Mouse (Mus musculus) R1 (cell line): ENCODE measurements around the gene Wipf2.
A peak's percentile ranks its signal among the peaks of the same experiment; 100 is the strongest.
"Not testable (repeated sequence)": the region's sequence is repeated elsewhere in the genome, so short reads cannot be mapped to it uniquely, and the experiment has no call there.

Experiments
- DNase-seq: peaks from one replicate; pipeline ENCODE4 v3.0.0-alpha.2; 2018; ENCODE audit warnings: low read depth, low spot score

Gene Wipf2

DNA sequence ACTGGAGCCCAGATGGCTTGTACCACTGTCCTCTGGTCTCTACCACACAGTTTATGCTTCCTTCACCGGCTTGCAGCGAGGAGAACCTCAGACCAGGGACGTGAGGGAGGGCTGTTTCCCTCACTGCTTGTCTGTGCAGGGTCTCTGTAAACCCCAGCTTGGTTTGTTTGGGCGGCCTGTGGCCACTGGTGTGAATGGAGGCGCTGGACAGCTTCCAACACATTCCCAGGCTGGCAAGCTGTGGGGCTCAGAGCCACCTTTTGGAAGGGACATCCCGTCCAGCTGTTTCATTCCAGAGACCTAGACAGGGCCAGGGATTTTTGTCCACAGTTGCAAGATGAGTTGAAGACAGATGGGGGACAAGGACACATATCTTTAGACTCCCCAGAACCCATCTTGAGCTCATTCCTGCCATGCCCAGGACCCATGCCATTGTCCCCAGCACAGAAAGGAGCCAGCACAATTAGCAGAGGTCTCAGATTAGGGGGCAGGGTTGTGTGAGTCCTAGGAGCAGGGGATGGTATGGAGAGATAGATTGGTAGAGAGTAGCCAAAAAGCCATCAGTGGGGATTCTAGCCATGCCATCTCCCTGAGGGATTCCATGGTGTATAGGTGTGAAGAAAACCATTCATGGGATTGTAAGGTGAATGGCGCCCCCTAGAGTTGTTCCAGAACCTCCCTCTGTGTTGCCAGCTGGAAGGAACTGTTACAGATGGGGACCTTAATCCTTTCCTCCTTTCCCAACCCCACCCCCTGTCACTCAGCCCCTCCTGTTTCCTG lies 68.3 kb downstream of the Wipf2 start:
- DNase-seq: no peak

DNA sequence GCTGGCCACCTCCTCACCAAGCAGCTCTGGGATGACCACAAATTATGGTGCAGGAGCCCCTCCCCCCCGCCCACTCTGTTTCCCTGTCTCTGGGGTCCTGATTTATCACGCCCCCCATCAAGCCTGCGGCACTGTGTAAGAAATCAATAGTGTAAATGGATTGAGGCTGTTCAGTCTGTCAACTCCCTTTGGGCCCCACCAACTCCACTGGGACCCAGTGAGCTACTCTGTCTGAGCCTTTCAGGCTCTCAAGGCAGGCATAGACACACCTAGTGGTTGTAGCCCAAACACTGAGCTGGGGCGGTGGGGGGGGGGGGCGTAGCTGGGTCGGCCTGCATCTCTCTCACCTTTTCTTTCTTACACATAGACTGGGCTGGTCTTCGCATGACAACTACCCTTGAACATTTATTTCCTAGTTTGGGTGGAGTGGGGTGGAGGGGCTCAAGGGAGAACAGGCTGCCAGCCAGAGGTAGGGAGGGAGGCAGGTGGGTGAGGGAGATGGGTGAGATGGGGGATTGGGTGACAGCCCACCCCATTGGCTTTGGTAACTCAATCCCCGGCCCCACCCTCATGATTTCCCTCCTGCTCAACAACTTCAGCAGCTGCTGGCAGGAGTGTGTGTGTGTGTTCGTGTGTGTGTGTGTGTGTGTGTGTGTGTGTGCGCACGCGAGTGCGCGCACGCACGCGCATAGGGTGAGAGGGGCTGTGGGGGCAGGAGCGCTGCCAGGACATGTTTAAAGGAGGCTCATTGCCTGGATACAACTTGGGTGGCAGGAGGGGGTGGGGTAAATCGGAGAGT lies 69.1 kb downstream of the Wipf2 start:
- peak; percentile 45 for DNase-seq

DNA sequence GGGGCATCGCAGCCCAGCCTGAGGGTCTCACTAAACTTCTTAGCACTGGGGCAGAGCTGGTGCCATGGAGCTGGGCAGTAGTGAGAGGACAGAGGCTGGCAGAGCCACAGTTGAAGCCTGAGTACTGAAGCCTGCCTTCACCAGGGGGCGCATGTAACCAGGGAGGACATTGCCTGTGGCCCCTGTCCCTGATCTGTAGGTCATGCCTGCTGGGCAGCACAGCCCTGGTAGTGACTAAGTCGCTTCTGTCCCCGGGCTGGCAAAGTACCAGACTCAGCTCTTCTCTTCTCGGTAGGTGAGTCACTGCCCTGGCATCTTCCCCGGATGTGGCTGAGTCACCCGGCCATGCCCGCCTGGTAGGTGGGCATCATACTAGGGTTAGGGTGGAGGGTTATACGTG lies 69.7 kb downstream of the Wipf2 start:
- no peak for DNase-seq

DNA sequence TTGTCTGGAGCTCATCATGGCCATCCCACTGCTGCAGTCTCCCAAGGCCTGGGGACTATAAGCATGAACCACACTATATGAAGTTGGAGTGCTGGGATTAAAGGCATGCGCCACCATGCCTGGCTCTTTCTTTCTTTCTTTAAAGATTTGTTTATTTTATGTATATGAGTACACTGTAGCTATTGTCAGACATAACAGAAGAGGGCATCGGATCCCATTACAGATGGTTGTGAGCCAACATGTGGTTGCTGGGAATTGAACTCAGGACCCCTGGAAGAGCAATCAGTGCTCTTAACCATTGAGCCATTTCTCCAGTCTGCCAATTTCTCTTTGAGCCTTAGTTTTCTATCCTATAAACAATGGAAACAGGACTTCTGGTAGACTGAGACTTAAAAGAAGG lies 70.4 kb downstream of the Wipf2 start:
- DNase-seq: not testable (repeated sequence)

DNA sequence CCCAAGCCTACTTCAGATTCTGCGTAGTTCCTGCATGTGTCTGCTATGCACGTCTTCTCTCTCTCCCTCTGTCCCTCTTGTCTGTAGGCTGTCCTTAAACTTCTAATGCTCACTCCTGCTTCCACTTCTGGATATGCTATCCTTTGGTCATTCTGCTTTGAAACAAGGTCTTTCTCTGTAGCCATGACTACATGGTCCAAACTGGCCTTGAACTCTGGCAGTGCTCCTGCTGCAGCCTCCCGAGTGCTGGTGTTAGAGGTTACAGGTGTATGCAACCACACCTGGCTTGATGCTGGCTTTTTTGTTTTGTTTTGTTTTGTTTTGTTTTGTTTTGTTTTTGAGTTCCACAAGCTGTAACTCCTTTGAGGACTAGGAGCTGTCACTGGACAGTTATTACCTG lies 70.9 kb downstream of the Wipf2 start:
- no peak for DNase-seq

DNA sequence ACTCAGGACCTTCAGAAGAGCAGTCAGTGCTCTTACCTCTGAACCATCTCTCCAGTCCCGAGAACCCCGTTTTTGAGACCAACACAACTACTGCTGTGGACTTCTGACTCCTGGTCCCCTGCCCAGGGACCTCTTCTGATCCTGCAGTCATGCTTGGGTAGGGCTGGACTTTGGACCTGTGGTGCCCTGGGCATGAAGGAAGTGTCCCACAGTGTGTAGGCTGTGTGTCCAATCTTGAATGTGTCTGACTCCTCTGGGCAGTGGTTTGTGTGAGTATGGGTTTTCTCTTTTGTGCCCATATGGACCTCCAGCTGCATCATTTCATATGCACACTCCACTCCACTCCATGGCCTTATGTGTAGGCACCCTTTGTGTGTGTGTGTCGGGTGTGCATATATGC lies 71.7 kb downstream of the Wipf2 start:
- no peak for DNase-seq

DNA sequence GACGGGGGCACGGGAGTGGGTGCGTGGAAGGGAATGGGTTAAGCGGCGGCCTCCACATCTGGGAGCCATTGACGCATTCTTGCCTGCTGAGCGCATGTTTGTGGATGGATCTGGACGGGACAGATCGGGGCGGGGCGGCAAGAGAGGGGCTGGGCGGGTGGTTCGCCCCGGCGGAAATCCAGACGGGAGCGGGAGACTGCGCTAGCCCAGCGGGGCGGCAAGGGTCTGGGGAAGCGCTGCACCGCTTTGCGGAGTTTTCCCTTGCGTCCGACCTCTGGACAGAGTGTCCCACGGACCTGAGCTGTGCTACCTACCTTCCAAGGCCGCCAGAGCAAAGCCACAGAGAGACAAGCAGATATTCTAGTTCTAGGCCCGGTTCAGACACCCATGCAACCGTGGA lies 72.7 kb downstream of the Wipf2 start:
- DNase-seq: peak; percentile 74

DNA sequence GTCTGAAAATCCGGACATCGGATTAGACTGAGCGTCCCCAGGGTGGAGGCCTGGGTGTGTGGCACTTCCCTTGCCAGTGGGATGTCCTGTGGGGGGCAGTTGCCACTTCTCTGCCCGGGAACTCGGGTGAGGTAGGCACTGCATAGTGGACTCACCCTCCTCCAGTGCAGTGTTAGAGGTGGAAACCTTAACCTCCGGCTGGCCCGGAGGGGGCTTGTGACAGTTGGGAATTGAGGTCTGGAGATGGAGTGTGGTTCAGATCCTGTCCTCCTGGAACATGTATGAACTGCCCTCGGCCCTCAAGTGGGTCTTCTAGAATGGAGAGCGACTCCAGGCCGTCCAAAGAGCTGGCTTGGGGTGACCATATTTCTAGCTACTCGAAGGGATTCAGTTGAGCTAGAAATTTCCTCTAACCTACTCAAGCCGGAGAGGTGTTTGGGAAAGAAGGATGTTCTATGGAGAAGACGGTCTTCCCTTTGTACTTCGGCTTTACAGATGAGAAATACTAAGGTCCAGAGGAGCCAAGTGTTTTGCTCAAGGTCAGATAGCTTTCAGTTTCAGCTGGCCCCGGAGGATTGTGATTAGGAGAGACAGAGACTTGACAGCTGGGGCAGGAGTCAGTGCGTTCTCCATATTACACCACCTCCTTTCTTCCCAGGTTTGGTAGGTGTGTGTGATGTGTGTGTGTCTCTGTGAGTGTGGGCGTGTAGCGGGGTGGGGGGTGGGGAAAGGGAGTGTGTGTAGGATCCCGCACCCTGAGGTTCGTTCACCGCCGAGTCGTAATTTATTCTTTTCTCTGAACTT lies 73.4 kb downstream of the Wipf2 start:
- DNase-seq: no peak

DNA sequence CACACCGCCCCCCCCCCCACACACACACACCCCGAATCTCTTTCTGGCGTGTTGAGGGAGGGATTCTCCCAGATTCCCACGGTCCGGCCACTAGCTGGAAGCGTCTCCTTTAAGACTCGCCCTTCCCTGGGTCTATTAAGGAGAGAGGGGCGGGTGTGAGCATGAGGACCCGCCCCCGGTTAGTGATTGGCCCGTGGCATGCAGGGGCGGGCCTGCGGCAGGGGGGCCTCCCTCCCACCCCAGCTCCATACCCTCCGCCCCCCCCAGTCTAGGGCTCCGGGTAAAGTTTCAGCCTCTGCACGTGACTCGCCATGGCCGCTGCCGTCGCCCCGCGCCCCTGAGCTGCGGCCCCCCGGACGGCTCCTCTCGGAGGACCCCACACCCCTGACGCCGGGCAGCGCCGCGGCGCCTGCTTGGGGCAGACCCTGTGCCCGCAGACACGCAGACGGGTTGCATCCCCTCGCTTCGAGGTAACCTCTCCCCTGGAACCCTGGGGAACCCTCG lies 74.0 kb downstream of the Wipf2 start:
- peak; percentile 97 for DNase-seq

DNA sequence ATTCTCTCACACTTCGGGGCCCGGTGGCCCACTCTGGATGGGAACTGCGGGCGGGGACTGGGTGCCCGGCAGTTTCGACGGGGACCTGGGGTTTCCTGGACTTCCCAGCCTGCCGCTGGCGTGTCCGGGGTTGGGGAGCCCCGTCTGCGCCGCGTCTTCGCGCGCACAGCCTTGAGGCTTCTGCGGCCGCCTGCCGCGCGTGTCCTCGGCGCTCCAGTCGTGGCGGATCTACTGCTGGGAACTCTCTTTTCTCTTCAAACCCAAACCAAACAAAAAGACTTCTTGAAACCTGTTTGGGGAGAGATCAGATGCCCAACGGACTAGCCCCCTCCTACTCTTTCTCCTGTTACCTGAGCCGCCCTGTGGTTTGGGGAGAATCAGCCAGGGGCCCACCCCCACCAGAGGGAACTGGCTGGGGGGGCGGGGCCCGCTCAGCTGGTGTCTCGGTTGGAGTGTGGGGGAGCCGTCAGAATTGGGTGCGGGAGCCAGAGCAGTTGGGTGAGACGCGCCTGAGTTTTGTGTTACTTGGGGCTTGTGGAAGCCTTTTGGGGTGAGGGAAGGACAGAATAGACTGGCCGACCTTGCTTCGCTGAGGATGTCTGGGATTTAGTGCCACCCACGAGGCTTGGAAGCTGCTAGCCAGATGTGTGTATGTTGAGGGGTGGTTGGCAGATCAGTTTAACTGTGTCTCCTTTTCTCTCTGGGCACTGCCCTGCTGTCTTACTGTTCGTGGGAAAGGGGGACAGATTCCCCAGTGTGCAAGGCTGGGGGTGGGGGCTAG lies 74.7 kb downstream of the Wipf2 start:
- DNase-seq: no peak

DNA sequence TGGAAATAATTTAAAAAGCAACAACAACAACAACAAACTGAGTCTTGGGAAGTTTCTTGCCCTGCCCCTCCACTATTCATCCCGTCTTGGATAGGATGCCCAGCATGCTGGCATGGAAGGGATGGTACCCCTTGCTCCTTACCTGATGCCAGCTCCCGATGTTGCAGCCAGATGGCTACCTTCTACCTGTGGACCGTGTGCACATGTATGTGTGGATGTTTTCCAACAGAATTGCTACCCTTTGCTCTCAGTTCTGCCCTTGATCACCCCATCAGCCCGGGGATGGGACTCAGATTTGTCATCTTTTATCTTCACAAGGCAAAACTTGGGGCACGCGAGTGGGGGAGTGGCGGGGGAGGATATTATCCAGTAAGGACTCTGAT lies 75.3 kb downstream of the Wipf2 start:
- no peak for DNase-seq

DNA sequence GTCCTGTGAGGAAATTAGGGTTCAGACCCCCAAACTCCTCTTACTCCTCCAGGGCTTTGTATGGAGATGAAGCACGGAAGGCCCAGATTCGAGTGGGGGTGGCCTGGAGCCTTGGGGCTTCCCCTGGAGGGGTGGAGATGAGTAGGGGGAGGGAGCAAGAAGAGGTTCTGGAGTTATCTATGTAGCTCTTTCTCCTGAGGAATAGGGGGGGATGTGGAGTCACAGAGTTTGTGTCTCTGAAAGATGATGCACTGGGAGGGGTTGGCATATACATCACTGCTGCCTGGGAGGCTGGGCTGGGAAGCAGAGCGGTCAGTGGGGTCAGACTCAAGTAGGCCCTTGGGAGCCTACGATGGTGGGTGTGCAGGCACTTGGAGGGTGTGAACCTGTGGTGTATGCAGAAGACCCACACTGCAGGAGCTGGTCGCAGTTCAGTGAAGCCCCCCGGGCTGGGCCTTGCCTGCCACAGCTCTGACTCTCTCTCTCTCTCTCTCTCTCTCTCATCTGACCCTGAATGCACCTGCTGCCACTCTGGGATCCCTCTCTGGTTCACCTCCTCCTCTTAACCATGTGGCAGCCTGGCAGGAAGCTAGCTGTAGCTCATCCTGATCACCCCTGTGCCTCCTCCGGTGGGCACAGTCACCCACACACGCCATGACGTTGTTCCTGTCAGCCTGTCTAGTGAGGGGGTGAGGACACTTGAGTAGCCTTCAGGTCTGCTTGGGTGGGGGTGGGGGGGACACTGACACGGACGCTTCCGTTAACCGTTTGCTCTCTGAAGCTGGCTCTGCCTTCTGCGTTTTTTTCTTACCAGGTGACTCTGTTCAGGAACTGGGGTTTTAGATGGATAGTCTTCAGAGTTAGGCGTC lies 75.9 kb downstream of the Wipf2 start:
- DNase-seq: no peak

DNA sequence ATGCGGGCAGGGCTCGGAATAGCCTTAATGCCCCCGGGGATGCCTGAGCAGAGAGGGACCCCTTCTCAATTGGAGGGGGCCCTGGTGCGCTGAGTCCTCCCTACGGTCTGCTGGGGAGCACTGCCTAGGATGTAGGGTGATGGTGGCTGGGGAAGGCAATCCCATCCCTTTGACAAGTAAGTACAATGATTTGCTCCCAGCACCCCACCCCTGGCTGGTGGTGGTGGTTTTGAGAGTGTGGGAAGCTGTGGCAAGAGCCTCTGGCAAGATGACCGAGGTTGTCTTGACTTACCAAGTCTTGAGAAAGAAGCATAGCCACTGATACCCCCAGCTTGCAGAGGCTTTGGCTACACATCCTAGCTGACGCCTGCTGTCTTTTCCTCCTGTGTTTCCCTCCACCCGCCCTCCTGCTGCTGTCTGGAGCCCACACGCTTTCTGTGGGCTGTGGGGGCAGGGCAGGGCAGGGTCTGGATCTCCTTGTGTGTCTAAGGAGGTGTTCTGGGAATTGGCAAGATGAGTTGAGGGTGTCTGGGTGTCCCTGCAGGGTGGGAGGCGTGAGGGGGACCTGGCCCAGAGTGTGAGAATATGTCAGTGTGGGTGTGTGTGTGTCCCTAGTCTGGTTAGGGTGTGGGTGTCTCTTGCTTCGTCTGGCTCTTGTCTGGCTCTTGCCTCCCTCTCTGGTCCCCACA lies 76.7 kb downstream of the Wipf2 start:
- DNase-seq: peak; percentile 21

DNA sequence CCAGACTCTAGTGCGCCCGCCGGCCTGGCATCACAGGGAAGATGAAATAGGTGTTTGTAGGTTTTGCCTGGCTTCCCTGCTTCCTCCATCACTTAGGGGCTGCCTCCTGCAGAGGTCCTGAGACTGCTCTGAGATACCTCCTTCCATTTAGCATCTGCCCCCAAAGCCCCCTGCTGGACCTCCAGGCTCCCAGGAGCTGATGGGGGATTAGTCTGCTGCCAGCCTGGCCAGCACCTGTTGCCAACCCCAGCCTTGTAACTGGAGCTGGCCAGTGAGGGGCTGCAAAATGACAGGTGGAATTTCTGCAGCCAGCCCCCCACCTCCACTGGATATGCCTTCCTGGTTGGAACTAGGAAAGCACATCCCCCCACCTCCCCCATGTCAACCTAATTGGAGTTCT lies 77.3 kb downstream of the Wipf2 start:
- DNase-seq: no peak

DNA sequence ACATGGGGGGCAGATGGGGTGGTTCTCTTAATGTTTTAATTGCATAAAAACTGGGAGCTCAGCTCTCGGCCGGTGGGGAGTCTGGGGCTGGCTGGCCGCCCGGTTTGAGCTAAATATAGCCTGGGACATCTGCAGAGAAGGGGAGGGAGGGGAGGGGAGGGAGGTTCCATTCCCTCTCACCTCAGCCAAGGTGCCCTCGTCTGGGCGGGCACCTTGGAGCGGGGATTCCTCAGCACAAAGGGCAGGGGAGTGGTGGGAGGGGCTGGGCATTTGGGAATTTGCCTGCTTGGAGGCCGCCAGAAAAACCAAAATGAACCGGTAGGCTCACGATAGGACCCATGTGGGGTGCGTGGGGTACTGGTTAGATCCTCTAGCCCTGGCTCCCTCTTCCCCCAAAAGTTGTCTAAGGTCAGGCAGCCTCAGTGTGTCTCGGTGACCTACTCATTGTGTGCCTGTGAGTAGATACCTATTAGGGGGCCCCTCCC lies 77.9 kb downstream of the Wipf2 start:
- DNase-seq: peak; percentile 86

DNA sequence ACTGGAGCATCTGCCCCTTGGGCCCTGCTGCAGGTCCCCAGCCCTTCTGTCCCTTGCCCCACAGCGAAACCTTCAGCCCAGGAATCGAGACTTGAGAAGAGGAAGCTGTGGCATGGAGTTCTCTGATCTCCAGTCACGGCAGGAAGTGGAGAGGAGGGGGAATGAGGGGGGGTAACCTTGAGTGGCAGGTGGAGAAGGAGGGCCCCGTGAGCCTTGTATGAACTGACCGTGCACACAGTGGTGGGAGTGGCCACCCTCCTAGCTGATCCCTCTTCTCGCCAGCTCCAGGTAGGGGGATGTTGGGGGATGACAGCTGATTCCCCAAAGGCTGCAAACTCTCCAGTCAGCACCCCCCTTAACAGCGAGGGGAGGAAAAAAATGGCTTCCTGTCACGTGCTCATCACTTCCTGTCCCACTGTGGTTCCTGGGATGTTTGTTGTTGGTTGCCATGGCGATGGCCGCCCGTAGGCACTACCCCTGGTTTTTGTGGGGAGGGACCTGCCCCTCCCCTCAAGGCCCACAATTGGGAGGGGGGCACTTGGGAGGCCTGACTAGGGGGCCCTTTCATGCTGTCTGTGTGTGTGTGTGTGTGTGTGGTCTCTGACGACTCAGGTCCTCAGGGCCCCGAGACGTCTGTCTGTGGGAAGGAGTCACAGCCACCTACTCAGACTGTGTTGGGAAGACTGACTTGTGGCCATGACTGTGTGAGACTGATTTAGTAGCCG lies 78.5 kb downstream of the Wipf2 start:
- peak; percentile 95 for DNase-seq

DNA sequence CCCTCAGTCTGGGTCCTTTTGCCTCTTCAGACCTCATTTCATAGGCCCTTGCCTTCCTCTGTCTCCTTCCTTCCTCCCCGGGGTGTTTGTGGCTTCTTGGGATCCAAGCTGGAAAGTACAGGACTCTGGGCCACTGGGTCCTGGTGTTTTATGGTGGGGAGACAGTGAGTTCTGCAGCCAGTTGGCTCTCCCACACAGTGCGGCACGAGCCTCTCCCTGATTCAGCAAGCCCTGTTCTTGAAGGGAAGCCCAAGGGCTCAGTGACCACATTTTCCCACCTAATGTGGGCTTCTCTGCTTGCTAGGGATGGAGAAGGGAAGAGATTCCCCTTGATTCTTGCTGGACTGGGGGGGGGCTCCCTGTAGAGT lies 79.1 kb downstream of the Wipf2 start:
- DNase-seq: no peak

DNA sequence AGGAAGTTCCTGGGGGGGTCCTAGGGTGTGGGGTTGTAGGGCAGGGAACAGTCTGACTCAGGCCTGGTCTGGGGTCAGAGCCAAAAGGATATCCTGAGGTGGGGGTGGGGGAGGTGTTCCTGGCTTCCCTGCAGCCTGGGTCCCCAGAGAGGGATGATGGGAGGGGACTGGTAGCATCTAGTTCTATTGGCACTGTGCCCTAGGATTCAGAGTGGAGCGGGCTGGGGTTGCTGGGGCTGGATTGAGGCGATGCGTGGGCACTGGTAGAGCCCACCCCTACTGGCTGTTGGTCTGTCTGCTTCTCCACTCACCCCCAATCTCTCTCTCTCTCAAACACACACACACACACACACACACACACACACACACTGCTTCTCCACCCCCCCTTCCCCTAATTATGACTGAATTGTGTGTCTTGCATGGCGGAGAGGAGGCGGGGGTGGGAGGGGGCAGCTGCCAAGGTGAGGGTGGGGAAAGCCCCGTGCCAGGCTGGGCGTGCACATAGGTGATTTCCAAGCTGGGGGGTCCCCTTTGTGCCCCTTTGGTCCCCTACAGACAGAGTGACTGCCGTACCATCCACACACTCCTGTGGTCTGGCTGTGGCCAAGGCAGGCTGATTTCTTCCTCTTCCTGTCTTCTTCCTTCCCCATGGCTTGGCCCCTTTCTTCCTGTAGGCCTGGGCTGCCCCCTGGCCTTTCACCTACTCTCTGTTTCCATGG lies 79.6 kb downstream of the Wipf2 start:
- no peak for DNase-seq
